Mouse (Mus musculus): ENCODE data around the gene Rhebl1.
"Not testable (repeated sequence)": the region's sequence is repeated elsewhere in the genome, so short reads cannot be mapped to it uniquely, and the experiment has no call there.

Rhebl1 gene

DNA sequence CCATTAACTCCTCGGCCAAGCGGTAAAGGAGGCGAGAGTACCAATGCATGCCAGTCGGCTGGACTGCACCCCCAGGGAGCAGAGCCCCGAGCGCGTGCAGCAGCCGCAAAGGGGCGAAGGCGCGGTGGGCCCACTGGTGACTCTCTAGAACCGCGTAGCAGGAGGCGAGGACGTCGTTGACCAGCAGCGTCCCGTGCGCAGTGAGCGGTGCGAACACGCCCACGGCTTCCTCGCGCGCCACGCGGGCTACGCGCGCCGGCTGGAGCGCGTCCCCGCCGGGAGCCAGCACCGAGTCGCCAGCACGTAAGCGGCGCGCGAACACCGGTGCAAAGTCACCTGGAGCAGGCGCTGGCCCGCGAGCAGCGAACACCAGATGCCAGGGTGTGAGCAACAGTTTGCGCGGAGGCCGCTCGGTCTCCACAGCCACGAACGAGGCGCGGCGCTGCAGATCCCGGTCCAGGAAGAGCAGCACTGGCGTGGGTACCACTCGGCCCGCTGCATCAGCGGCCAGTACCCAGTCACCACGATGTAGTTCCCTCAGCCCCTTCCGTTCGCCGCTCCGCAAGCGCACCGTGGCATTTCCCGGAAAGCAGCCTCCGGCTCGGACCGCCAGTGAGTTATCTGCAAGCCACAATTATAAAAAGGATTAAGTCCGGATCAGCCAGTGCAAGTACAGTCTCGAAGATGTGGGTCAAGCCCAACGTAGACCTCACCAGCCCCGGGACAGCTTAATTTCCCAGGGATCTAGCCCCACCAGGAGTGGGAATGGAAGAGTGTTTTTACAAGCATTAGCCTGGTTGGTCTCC lies at the start of gene Rhebl1:
Gene Rhebl1, minus strand, starts transcription at position 601 of the 806 bp plus-strand sequence.
- in situ Hi-C loops (cut with MboI; ENCODE audit: unreplicated experiment in 2 of 2): loop anchor here (5.0 to 10.0 kb wide), 2 partner anchors 103 to 211 kb away; no protein-coding TSS in a partner anchor

DNA sequence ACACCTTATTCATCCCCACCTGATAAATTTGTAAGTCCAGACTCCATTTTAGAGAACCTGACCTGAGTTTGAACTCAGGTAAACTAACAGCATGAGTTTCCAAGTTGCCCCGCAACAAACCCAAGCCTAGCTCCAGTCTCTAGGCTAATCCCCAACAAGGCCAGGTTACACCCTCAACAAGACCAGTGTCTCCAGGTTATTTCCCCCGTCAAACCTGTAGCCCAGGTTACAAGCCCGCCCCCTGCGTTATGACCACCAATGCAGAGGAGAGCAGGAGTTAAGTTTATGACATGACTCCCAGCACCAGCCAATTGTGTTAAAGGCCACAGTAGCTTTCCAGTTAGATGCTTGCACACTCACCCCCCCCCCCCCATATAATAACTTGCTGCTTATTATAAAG lies 48.8 kb upstream of the Rhebl1 start:
- in situ Hi-C loops (cut with MboI; ENCODE audit: unreplicated experiment in 2 of 2): no loop called here

DNA sequence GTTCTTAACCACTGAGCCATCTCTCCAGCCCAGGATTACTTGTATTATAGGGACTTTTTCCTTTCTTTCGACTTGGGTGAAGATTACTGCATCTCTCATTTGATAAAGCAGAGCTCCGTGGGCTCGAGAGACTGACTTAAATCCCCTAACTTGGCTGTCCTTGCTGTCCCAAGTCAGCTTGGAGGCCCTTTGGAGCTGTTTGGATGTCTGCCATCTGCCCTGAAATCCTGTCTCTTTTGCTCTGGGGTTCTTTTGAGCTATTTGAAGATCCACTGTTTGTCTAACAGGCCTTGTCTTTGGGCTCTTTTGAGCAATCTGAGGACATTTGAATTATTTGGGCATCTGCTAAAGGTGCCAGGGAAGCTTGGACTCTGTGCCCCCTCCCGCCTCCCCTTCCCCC lies 47.7 kb upstream of the Rhebl1 start:
- in situ Hi-C loops (cut with MboI; ENCODE audit: unreplicated experiment in 2 of 2): no loop called here

DNA sequence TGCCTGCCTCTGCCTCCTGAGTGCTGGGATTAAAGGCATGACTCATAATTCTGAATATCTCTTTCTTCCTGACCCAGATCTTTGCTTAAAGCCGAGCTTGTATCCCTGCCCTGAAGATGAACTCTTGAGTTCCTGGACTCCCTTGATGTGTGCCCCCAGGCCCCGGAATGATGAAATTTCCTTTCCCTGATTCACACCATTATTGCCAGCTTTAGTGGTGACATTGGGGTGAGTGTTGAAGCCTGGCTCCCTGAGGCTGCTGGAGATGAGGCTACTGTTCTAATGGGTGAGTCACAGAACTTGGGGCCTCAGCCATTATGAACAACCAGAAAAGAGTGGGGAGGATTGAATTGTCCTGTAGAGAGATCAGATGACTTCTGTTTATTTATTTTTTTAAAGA lies 47.2 kb upstream of the Rhebl1 start:
- in situ Hi-C loops (cut with MboI; ENCODE audit: unreplicated experiment in 2 of 2): no loop called here

GRCm38 (mm10) chr15:98940816-98941215 lies 46.5 kb upstream of the Rhebl1 start:
- in situ Hi-C loops (cut with MboI; ENCODE audit: unreplicated experiment in 2 of 2): no loop called here

DNA sequence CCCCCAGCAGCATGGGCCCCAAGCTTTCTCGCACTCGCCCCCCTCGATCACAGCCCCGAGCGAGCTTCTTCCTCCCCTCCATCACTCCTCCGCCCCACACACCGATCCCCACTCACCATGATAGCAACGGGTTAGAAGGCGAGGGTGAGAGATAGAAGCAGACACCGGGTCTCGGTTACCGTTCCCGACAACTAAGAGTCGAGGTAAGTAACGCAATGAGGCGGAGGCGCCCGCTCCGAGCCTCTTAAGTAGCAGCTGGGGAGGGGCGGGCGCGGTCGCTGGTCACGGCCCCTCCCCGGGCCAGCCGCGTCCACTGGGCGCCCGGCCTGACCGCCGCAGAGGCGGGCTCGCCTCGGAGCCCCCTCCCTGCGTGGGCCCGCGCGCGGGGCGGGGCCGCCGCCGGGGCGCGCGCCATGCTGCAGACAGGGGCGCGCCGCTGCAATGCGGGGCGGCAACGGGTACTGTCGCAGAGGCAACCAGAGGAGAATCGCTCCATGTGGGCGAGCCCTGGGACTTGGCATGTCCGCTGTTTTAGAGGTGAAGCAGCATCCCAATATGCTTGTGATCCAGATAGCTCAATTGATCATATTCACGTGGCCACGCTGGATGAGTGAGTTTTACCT lies 40.0 kb upstream of the Rhebl1 start, which contains the start of gene Tuba1b:
Gene Tuba1b, minus strand, starts transcription at position 349 of the 623 bp plus-strand sequence.
- in situ Hi-C loops (cut with MboI; ENCODE audit: unreplicated experiment in 2 of 2): no loop called here

DNA sequence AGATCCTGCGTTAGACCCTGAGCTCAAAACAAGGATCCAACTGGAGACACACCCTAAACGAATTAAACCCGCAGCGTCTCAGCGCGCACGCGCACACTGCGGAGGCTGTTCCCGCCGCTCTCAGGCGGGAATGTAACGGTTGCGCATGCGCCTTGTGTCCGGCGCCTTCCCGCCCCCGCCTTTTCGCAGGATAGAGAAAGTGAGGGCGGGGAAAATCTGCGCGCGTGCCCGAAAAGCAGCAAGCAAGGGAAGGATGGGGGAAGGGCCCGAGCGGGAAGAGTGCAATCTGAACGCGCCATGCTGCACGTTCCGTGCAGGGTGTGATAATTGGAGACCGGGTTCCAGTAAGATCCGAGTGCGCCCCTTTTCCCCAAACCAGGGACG lies 39.5 kb upstream of the Rhebl1 start:
- in situ Hi-C loops (cut with MboI; ENCODE audit: unreplicated experiment in 2 of 2): no loop called here

DNA sequence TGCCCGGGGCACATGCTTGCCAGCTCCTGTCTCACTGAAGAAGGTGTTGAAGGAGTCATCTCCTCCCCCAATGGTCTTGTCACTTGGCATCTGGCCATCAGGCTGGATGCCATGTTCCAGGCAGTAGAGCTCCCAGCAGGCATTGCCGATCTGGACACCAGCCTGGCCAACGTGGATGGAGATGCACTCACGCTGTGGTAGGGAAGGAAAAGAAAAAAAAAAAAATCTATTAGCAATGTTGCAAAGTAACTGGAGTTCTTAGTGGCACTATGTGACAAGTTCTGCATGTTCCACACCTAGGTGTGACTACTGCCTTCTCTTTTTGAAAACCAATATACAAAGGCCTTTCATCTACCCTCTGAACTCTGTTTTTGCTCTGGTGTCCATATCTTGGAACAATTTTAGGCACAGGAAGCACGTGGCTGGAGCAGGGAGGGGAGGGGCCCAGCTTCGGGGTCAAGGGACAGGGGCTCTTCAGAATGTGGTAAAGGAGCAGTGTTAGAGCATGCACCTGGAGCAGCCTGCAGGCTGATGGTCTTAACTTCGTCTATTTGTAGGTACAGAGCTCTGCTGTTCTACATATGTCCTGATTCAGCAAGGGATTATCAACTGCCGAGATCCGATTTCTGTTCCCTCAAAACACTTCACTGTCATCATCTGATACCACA lies 38.8 kb upstream of the Rhebl1 start:
- in situ Hi-C loops (cut with MboI; ENCODE audit: unreplicated experiment in 2 of 2): not testable (repeated sequence)

DNA sequence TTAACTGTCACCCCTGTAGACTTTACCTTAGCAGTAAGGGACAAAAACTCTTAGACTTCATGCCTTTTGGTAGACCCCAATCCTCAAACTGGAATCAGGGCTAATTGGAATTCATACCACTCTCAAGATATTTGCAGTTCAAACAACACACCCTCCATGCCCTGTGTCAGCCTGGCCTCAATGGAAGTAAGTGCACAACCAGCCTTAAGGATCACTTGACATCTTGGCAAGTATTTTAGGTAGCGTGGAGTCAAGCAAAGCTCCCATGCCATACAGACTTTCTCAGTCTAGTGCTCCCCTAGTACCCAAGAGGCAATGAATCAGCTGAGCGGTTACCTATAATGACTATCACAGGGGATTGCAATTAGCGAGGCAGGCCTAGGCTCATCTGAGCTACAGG lies 36.7 kb upstream of the Rhebl1 start:
- in situ Hi-C loops (cut with MboI; ENCODE audit: unreplicated experiment in 2 of 2): no loop called here

DNA sequence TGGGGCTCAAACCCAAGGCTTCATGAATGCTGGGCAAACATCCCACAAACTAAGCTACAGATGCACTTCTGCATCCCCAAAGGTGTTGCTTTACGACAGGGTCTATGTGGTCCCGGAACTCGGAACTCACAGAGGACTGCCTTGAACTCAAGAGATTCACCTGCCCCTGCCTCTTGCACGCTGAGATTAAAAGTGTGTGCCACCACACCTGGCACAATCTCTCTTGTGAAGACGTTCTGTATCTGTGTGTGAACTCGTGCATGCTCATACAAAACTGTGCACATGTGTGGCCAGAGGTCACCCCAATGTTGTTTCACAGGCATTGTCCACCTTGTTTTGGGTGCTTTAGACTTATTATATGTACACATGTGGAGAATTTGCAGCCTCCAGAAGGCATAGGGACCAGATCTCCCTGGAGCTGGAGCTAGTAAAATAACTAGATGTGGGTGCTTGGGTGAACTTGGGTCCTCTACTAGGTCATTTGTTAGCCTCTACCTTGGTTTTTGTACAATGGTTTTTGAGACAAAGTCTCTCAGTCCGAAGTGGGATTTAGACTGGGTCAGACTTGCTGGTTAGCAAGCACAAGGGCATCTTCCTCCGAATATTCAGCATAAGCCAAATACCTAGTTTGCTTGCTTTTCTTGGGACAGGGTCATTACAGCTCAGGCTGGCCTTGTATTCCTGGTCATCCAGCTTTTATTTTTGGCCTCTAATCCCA lies 35.8 kb upstream of the Rhebl1 start:
- in situ Hi-C loops (cut with MboI; ENCODE audit: unreplicated experiment in 2 of 2): no loop called here

DNA sequence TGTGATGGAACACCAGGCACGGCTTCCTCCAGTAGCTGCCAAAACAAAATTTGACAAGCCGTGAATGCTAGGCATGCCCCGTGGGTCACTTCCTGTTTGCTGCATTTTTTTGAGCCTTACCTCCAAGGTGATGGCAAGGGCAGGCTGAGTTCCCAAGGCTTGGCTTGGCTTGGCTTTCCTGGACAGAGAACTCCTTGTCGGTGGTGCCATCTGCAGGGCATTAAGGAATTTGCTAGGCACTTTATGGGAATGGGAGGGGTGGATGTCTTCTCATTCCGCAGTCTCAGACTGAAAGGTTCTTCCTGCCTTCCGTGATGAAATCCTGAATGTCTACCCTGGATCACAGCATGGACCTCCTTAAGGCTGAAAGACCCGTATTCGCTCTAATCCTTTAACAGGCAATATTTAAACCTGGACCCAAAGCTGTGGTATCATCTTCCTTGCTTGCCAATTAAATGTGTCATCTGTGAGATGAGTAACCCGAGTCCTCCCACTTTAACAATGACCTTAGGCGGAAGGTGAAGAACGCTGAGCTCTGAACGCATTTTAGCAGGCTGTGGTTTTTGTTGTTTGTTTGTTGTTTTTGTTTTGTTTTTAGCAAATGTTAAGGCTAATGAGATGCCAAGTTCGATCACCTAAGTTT lies 34.4 kb upstream of the Rhebl1 start:
- in situ Hi-C loops (cut with MboI; ENCODE audit: unreplicated experiment in 2 of 2): no loop called here

GRCm38 (mm10) chr15:98927566-98927965 lies 33.2 kb upstream of the Rhebl1 start:
- in situ Hi-C loops (cut with MboI; ENCODE audit: unreplicated experiment in 2 of 2): no loop called here

DNA sequence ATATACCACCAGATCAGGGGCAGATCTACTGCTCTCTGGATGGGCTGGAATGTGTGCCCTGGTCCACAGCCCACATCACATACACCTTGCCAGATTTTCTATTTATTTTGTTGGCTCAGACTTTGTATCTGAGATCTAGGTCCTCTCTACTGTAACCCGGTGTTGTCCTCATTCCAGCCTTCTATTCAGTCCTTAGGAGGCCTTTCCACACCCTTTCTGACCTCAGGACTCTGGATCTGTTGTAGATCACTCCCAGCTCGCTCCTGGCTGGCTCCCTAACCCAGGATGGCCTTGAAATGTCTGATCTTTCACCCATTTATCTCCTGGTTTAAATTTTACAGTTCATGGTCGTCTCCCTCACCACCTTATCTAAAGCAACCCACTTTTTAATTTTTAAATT lies 30.3 kb upstream of the Rhebl1 start:
- in situ Hi-C loops (cut with MboI; ENCODE audit: unreplicated experiment in 2 of 2): loop anchor here in 1 of 2 experiments (25.0 kb wide), 1 partner anchor 1388 kb away; the partner anchor contains the start of gene Mettl7a1

GRCm38 (mm10) chr15:98923031-98923537 lies 28.7 kb upstream of the Rhebl1 start:
- in situ Hi-C loops (cut with MboI; ENCODE audit: unreplicated experiment in 2 of 2): loop anchor here in 1 of 2 experiments (25.0 kb wide), 1 partner anchor 1389 kb away; the partner anchor contains the start of gene Mettl7a1

DNA sequence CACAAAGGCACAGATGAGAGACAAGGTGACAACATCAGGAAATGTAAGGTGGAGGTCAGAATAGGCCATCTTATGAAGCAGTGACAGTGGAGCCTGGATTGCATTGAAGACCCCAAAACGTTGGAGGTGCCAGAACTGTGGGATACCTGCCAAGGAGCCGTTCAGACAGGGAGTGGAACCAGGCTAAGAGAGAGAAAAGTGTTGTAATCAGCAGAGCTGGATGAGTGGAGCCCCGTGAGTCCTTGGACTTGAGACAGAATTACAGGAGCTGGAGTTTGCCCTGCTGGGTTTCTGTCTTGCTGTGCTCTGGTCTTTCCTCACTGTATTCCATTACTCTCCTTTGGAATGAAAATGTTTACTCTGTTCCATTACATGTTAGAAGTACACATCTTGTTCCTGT lies 28.2 kb upstream of the Rhebl1 start:
- in situ Hi-C loops (cut with MboI; ENCODE audit: unreplicated experiment in 2 of 2): loop anchor here in 1 of 2 experiments (25.0 kb wide), 1 partner anchor 1390 kb away; the partner anchor contains the start of gene Mettl7a1

GRCm38 (mm10) chr15:98921510-98921909 lies 27.2 kb upstream of the Rhebl1 start:
- in situ Hi-C loops (cut with MboI; ENCODE audit: unreplicated experiment in 2 of 2): loop anchor here in 1 of 2 experiments (25.0 kb wide), 1 partner anchor 1391 kb away; the partner anchor contains the start of gene Mettl7a1

- in situ Hi-C loops (cut with MboI; ENCODE audit: unreplicated experiment in 2 of 2): loop anchor here in 1 of 2 experiments (25.0 kb wide), 1 partner anchor 1394 kb away; the partner anchor contains the start of gene Mettl7a1
These were observed 24.2 kb upstream of the Rhebl1 start for GRCm38 (mm10) chr15:98918499-98918895.

- in situ Hi-C loops (cut with MboI; ENCODE audit: unreplicated experiment in 2 of 2): loop anchor here in 1 of 2 experiments (25.0 kb wide), 1 partner anchor 1394 kb away; the partner anchor contains the start of gene Mettl7a1
These were observed 23.5 kb upstream of the Rhebl1 start, which contains the start of gene Lmbr1l for GRCm38 (mm10) chr15:98917538-98918498. Gene Lmbr1l (minus strand): TSS chr15:98918231.

All from v-Abl transformed pro-B cells (cell line).